Mouse (Mus musculus): ENCODE results near the gene Cd320.
A peak's percentile ranks its signal among the peaks of the same experiment; 100 is the strongest.
"Not testable (repeated sequence)": the region's sequence is repeated elsewhere in the genome, so short reads cannot be mapped to it uniquely, and the experiment has no call there.

Gene Cd320

DNA sequence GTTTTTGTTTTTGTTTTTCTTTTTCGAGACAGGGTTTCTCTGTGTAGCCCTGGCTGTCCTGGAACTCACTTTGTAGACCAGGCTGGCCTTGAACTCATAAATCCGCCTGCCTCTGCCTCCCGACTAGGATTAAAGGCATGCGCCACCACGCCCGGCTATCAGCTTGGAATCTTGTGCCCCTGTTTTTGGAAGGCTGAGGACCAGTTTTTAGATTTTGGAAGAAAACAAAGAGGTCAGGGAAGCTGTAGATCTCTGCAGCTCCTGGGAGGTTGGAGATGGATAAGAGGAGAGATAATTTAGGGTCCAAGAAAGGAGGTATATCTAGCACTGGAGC, 17.9 kb upstream of the Cd320 start:
- peak; percentile 26 for DNase-seq (ENCODE audit: low read depth, low spot score)

- peak; percentile 9 for DNase-seq (ENCODE audit: low read depth, low spot score)
Measured at GRCm38 (mm10) chr17:33825462-33825861, 17.4 kb upstream of the Cd320 start.

DNA sequence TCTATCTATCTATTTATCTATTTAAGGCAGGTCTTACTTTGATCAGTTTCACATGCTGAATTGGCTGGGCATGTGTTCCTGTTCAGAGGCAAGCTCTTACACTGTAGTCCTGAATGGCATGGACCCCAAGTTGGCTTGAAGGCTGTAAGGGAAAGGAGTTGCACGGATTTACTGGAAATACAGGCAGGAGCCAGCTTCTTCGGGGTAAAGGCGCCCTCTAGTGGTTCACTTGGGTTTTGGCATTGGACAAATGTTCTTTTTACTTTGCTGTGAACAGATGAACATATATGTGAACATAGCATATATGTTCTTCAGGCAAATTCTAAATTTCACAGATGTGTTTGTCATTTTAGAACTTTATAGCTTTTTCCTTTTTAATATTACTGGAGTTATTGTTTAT, 16.0 kb upstream of the Cd320 start:
- DNase-seq (ENCODE audit: low read depth, low spot score) = peak; percentile 74

DNA sequence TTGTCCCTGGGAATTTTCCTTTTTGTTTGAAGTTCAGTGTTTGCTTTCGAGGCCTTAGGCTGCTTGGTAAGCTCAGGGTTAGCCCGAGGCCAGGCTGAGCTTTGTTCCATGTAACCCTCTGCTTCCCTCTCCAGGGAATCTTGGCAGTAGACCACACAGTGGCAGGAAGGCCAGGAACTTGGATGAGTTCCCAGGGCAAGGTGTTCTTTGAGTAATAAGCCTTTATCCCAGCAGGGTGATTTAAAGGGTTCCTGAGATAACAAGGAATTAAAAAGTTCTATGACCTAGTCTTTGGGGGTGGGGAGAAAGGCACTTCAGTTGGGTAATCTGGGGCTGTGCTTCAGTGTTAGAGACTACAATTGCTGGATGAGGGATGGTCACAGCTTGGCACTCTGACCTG, 14.0 kb upstream of the Cd320 start:
- DNase-seq (ENCODE audit: low read depth, low spot score) = no peak

- DNase-seq (ENCODE audit: low read depth, low spot score) = no peak
Measured at GRCm38 (mm10) chr17:33829561-33829960, 13.3 kb upstream of the Cd320 start.

GRCm38 (mm10) chr17:33844196-33844595, 1.3 kb downstream of the Cd320 start:
- no peak for DNase-seq (ENCODE audit: low read depth, low spot score)

- no peak for DNase-seq (ENCODE audit: low read depth, low spot score)
Measured at GRCm38 (mm10) chr17:33848139-33848538, 5.2 kb downstream of the Cd320 start.

DNA sequence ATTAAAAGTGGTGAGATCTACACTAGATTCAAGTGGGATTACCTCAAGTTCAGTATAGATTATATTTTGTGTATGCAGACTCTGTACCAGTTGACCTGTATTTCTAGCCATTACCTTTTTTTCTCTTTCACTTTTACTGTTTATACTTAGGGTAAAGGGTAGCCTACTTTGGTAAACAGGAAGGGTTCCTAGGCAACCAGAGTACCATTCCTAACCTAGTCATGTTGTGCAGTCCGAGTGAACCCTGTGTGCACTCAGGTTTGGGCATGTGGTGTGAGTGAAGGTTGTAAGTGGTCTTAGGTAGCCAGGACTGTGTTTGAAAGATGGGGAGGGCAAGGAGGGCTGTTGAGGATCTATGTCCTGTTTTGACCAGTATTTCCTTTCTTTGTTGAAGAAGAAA, 8.4 kb downstream of the Cd320 start:
- DNase-seq (ENCODE audit: low read depth, low spot score) = peak; percentile 24

GRCm38 (mm10) chr17:33857816-33858215, 14.9 kb downstream of the Cd320 start:
- no peak for DNase-seq (ENCODE audit: low read depth, low spot score)

DNA sequence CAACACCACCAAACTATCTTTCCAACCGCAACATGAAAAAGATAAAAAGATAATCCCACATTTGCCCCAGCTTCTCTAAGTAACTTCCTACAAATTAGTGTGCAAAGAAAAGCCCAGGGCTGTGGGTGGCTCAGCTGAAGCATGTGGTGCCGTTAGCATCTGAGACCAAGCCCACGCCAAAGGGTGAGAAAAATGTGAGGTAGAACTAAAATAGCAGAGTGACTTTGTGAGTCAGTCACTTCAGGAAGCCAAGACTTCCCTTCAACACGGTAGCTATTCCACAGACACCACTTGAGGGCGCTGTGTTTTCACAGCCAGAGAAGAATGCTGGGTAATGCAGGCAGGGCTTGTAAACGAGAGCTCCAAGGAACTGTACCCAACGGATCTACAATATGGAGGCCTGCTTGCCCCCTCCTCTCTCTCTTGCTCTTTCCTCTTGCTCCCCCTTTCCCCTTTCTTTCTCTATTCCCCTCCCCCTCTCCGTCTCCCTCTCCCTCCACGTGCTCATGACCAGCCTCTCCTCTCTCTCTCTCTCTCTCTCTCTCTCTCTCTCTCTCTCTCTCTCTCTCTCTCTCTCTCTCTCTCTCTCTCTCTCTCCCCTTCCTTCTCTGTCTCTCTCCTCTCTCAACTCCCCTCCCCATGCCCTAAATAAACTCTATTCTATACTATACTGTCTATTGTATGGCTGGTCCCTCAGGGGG, 22.6 kb downstream of the Cd320 start:
- DNase-seq (ENCODE audit: low read depth, low spot score) = peak; percentile 71

GRCm38 (mm10) chr17:33873537-33873936, 30.6 kb downstream of the Cd320 start, which contains the start of gene Gm7029:
TSS of gene Gm7029 (plus strand) at chr17:33873837.
- DNase-seq (ENCODE audit: low read depth, low spot score) = not testable (repeated sequence)

DNA sequence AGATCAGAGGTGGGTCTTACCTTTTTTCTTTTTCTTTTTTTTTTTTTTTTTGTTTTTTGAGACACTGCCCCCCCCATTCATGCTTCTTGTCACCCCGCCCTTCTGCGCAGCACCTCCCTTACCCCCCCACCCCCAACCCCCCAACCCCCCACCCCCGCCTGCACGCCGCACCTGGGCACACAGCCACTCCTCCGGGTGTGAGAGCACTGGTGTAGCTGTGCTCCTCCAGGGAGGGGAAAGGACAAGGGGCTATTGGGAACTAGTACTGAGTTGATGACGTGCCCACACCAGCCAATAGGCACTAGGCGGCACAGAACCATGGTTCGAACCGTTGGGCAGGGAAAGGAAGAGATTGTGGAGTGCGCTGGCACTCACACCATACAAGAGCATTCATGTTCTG, 31.5 kb downstream of the Cd320 start:
- DNase-seq (ENCODE audit: low read depth, low spot score) = no peak

DNA sequence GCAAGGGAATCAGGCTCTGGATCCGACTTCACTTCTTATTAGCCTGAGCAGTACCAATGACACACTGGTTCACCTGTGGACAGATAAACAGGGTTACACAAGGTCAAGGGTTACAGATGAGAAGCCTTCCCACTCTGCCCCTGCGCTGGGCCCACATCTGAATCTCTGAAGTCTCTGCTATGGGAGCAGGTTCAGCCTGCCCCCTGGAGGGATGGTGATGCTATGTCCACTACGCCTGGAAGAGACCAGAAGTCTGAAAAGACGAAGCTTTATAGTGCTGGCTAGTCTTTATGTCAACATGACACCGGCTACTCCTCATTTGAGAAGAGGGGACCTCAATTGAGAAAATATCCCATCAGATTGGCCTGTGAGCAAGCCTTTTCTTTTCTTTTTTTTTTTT, 32.9 kb downstream of the Cd320 start:
- not testable (repeated sequence) for DNase-seq (ENCODE audit: low read depth, low spot score)

DNA sequence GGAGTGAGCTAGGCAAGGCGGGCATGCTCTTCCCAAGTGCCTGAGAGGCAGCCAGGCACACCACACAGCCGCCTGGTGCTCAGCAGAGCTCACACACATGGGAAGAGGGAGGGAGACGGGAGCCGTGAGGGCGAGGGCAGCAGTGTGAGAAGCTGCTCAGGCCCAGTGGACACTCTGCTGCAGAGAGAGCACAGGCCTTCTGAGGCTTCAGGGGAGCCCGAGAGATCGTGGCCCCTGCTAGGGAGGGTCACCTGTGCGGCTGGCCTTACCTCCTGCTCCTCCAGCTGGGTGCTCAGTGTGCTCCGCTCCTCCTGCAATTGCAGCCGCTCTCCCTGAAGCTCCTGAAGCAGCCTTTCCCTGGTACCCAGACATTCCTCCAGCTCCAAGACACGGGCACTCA, 41.4 kb downstream of the Cd320 start:
- DNase-seq (ENCODE audit: low read depth, low spot score) = not testable (repeated sequence)

DNA sequence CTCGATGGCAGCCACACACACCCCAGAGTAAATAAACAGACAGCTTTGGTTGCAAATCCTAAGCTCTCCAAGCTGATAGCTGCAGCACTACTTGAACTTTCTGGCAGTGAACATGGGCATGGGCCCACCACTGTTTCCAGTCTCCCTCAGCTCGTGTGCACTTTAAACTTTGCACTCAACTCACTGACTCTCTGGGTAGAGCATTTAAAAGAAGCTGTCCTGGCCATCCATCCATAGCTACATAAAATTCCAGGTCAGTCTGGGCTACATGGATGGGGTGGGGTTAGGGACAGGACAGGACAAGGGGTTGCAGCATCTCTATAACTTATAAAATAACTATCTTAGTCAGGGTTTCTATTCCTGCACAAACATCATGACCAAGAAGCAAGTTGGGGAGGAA, 44.9 kb downstream of the Cd320 start:
- not testable (repeated sequence) for DNase-seq (ENCODE audit: low read depth, low spot score)

DNA sequence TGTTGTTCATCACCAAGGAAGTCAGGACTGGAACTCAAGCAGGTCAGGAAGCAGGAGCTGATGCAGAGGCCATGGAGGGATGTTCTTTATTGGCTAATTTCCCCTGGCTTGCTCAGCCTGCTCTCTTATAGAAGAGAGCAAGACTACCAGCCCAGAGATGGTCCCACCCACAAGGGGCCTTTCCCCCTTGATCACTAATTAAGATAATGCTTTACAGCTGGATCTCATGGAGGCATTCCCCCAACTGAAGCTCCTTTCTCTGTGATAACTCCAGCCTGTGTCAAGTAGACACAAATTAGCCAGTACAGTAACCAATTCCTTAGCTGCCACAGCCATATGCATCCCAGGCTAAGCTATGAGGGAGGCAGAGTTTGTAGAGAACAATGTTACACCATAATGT, 45.3 kb downstream of the Cd320 start:
- DNase-seq (ENCODE audit: low read depth, low spot score) = not testable (repeated sequence)

DNA sequence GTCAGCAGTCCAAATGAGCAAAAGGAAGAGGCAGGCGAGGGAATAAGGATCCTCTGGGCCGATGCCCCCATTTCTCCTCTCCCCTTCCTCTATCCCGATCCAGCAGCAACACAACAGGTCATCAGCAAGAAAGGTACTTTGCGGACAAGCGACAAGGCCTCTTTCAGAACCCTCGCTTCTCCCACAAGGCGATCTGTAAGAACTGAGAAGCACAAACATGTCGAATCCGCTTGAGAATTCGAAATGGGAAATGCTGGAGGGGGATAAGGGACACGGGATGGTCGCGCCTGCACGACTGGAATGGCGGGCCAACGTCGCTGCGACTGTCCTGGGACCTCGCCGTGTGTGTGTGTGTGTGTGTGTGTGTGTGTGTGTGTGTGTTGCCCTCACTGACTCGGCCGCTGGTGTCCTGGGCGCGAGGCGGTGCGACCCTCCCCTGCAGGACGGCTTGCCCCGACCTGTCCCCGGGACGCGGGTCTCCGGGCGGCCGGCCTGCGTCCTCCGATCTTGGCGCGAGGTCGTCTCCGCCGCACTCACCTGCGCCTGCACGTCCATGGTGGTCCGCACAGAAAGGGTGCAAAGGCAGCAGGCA, 47.1 kb downstream of the Cd320 start:
- DNase-seq (ENCODE audit: low read depth, low spot score) = not testable (repeated sequence)

- DNase-seq (ENCODE audit: low read depth, low spot score) = peak; percentile 100
Measured at GRCm38 (mm10) chr17:33890533-33891059, 47.7 kb downstream of the Cd320 start, which contains the start of gene Kifc1. TSS of gene Kifc1 (minus strand) at chr17:33890661.

DNA sequence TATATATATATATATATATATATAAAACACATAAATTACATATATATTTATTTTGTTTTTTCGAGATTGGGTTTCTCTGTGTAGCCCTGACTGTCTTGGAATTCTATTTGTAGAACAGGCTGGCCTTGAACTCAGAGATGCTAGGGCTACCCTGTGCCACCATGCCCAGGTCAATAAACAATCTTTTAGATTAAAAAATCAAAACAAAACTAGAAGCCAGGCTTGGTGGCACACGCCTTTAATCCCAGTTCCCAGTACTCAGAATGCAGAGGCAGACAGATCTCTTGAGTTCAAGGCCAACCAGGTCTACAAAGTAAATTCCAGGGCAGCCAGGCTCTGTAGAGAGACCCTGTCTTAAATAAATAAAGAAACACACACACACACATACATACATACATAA, 48.5 kb downstream of the Cd320 start:
- DNase-seq (ENCODE audit: low read depth, low spot score) = no peak

GRCm38 (mm10) chr17:33891892-33892291, 49.0 kb downstream of the Cd320 start:
- DNase-seq (ENCODE audit: low read depth, low spot score) = not testable (repeated sequence)

DNA sequence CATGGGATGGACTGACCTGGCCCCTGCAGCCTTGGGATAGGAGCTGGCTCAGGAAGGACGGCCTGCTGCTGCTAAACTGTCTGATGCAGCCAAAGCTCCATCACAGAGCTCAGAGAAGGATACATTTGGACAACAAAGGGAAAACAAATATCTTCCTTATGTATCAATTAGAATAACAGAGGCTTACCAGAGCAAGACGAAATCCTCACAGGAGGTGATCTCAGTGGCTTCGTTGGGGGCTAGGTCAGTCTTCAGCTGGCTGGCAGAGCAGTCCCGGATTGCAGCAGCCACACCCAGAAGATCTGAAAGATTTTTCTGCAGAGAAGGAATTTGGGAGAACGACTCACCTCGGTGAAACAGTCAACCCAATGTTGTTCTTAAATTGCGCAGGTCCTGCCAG, 49.5 kb downstream of the Cd320 start:
- DNase-seq (ENCODE audit: low read depth, low spot score) = no peak

- DNase-seq (ENCODE audit: low read depth, low spot score) = not testable (repeated sequence)
Measured at GRCm38 (mm10) chr17:33893011-33893410, 50.1 kb downstream of the Cd320 start.

DNA sequence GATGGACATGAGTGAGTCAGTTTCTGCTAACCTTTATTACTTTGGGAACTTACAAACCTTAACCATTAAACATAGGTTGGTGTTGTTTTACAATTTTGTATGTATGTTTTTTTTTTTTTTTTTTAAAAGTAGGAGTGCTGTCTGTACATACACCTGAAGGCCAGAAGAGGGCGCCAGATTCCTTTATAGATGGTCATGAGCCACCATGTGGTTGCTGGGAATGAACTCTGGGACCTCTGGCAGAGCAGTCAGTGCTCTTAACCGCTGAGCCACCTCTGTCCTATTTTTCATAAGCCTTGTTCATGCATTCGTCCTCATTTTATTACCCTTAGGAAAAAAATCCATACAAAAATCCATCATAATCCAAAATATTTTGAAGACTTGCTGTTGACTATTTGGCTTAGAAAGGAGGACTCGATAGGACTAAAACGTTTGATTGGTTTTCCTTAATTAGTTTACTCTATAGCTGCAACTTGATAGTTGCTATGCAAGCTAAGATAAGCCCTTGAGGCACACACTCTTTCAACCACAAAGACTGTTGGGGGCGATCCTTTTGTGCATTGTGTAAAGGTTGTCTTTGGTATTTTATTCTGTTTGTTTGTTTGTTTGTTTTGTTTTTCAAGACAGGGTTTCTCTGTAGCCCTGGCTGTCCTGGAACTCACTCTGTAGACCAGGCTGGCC, 54.4 kb downstream of the Cd320 start:
- DNase-seq (ENCODE audit: low read depth, low spot score) = peak; percentile 82

All from A20 (cell line).